Mouse (Mus musculus) central nervous system, embryonic 14 days (tissue): Measurements from ENCODE around the gene Itga10. TPM values are rescaled to one million over a fixed set of nuclear protein-coding genes. Genes with fewer than 3 reads are reported as not detected.

Experiments used
- polyA plus RNA-seq: library from polyadenylated mRNA; depleted of rRNA; stranded (reverse); fragments of >200 nt; gene quantifications from 2 replicates; pipeline ENCODE4 v1.2.3, GENCODE M21; 2012; rRNA removed

The Itga10 gene
- 5.5 and 12.6 TPM in 2 replicates for polyA plus RNA-seq

GRCm38 (mm10) chr3:96645018-96645649 is at the start of gene Itga10:
Itga10 (plus strand) TSS chr3:96645584.

GRCm38 (mm10) chr3:96596228-96596707 is 49.1 kb upstream of the Itga10 start, which contains the start of gene Ankrd34a:
Ankrd34a (plus strand) TSS chr3:96596636.

GRCm38 (mm10) chr3:96600639-96601250 is 44.6 kb upstream of the Itga10 start, which contains the start of gene Lix1l:
Lix1l (plus strand) TSS chr3:96601149.

GRCm38 (mm10) chr3:96629729-96630600 is 15.4 kb upstream of the Itga10 start, which contains the start of gene Rbm8a:
Rbm8a (plus strand) TSS chr3:96629933.

GRCm38 (mm10) chr3:96634928-96635879 is 10.2 kb upstream of the Itga10 start, which contains the start of the genes Pex11b and Gm42957:
Pex11b (plus strand) TSS chr3:96635376.
Gm42957 (plus strand) TSS chr3:96635474.

GRCm38 (mm10) chr3:96669727-96670468 is 24.5 kb downstream of the Itga10 start, which contains the start of gene Ankrd35:
Ankrd35 (plus strand) TSS chr3:96670131.

GRCm38 (mm10) chr3:96696198-96696765 is 50.9 kb downstream of the Itga10 start, which contains the start of gene Pias3:
Pias3 (plus strand) TSS chr3:96696384.

GRCm38 (mm10) chr3:96707903-96708683 is 62.7 kb downstream of the Itga10 start, which contains the start of gene Nudt17:
Nudt17 (minus strand) TSS chr3:96708562.

Other genes with a start within 250 kb of the Itga10 start
- gene BC107364, start 193.3 kb upstream of the Itga10 start, polyA plus RNA-seq = not detected in 2 replicates
- gene Hfe2, start 120.4 kb upstream of the Itga10 start, polyA plus RNA-seq = 0.33 and 4.1 TPM in 2 replicates
- gene Txnip, start 87.6 kb upstream of the Itga10 start, polyA plus RNA-seq = 99.4 and 105 TPM in 2 replicates
- not detected in 2 replicates for gene Gm16253, start 68.6 kb upstream of the Itga10 start, polyA plus RNA-seq
- gene Polr3gl, start 51.4 kb upstream of the Itga10 start, polyA plus RNA-seq = 48.2 and 48.9 TPM in 2 replicates
- gene Ankrd34a, start 48.9 kb upstream of the Itga10 start, polyA plus RNA-seq = 8.9 and 9.6 TPM in 2 replicates
- 85.4 and 88.5 TPM in 2 replicates for gene Lix1l, start 44.4 kb upstream of the Itga10 start, polyA plus RNA-seq
- 73.4 and 80.8 TPM in 2 replicates for gene Rbm8a, start 15.7 kb upstream of the Itga10 start, polyA plus RNA-seq
- gene Pex11b, start 10.2 kb upstream of the Itga10 start, polyA plus RNA-seq = 50.4 and 51.8 TPM in 2 replicates
- gene Gm42957, start 10.1 kb upstream of the Itga10 start, polyA plus RNA-seq = 0.26 and 0.40 TPM in 2 replicates
- 1.2 and 2.1 TPM in 2 replicates for gene Ankrd35, start 24.5 kb downstream of the Itga10 start, polyA plus RNA-seq
- gene Pias3, start 50.8 kb downstream of the Itga10 start, polyA plus RNA-seq = 37.4 and 47.6 TPM in 2 replicates
- 8.5 and 10.7 TPM in 2 replicates for gene Nudt17, start 63.0 kb downstream of the Itga10 start, polyA plus RNA-seq
- gene Polr3c, start 82.0 kb downstream of the Itga10 start, polyA plus RNA-seq = 45.5 and 49.0 TPM in 2 replicates
- 42.7 and 46.4 TPM in 2 replicates for gene Rnf115, start 82.1 kb downstream of the Itga10 start, polyA plus RNA-seq
- gene Pdzk1, start 183.7 kb downstream of the Itga10 start, polyA plus RNA-seq = 0.05 and 0.09 TPM in 2 replicates
- 0.04 TPM in 1 of 2 replicates, not detected in the other for gene Cd160, start 183.8 kb downstream of the Itga10 start, polyA plus RNA-seq